Mouse (Mus musculus) left cerebral cortex, postnatal 4 days (tissue): Measurements from ENCODE around the gene Ghr. TPM values are rescaled to one million over a fixed set of nuclear protein-coding genes. Genes with fewer than 3 reads are reported as not detected.

ENCODE experiments used
- DNase-seq: peaks from one replicate; pipeline ENCODE4 v3.0.0-alpha.2; 2022
- intact Hi-C: fragments of 180-260 bp; cut with DNase I; formaldehyde crosslinking; loops from one replicate; pipeline ENCODE4 v1.15.1; 2025
- total RNA-seq, 2 experiments: library from RNA; stranded (reverse); gene quantifications; 2 replicates each; pipeline ENCODE4 v1.2.3; 2021

Gene Ghr
- total RNA-seq, 2 experiments from 2014 or later: 10.3 to 10.4 TPM

GRCm38 (mm10) chr15:3452080-3452752 is 131.1 kb downstream of the Ghr start:
- no peak for DNase-seq
- intact Hi-C loops: no loop called here

GRCm38 (mm10) chr15:3449564-3449963 is 133.7 kb downstream of the Ghr start:
- DNase-seq: no peak
- intact Hi-C loops: no loop called here

GRCm38 (mm10) chr15:3445285-3445909 is 137.9 kb downstream of the Ghr start:
- no peak for DNase-seq
- intact Hi-C loops: no loop called here

GRCm38 (mm10) chr15:3444448-3445020 is 138.8 kb downstream of the Ghr start:
- intact Hi-C loops: no loop called here
- no peak for DNase-seq

DNA sequence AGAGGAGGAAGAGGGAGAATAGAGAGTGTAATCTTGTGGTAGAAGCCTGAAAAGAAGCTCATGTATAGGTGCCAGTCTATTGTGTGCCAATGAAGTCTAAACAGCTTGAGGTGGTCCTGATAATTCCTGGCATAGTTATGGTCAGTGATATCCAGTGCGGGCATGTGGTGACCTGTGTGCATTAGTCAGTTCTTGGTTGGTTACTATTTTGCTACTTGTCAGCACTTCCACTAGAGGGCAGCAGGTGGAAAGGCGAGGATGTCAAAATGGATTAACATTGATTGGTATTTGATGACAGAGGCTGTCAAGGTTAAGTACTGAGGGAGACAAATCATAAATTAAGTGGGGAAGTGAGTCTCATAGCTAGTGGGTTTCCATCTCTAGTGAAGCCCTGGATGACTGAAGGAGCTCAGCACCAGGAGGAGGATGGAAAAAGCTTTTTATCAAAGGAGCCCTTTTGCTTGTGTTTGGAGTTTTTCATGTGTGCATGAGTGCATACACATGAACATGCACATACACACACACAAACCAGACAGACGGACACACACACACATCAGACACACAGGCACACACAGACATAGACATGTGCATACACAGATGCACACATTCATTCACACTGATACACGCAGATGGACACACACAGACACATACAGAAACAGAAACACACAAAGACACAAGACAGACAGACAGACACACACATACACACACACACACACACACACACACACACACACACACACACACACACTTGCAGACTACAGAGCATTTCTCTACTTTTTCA is 141.6 kb downstream of the Ghr start:
- intact Hi-C loops: no loop called here
- peak; percentile 25 for DNase-seq

- no peak for DNase-seq
- intact Hi-C loops: no loop called here
Observed at GRCm38 (mm10) chr15:3437381-3437780, 145.9 kb downstream of the Ghr start.

- no peak for DNase-seq
- intact Hi-C loops: no loop called here
Observed at GRCm38 (mm10) chr15:3435637-3436036, 147.7 kb downstream of the Ghr start.

DNA sequence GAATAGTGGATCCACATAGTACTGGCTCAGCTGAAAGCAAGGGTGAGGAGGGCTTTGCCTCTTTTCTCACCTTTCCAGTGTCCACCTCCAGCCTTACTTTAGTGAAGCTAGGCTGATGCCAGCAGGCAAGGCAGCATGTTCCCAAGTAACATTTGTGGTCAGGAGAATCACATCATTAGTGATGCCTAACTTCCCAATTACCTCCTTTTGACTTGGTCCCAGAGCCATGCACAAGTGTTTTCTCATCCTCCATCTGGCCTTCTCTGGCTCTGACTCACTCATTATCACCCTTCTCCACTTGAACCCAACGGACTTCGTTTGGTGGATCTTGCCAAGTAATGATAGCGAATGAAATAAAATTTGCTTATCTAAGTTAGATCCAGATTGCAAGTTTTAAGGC is 148.8 kb downstream of the Ghr start:
- intact Hi-C loops: no loop called here
- peak; percentile 23 for DNase-seq

DNA sequence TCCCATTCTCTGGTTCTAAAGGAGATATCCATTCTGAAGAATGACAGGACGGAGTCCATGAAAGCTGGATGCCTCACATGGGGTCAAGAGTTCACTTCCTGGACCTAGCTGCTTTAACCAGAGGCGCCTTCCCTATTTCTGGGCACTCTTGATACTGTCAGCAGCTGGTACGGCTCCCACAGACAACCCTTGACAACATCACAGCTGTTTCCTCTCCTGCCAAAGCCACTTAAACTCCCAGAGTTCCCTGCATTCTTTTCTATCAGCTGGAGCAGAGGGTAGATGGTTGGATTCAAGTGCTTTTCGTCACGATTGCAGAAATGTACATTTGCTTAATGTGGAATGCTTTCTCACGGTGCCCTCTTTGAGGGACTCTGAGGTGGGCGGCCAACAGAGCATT is 150.0 kb downstream of the Ghr start:
- DNase-seq: no peak
- intact Hi-C loops: no loop called here

- no peak for DNase-seq
- intact Hi-C loops: no loop called here
Observed at GRCm38 (mm10) chr15:3432823-3433222, 150.5 kb downstream of the Ghr start.

- DNase-seq: no peak
- intact Hi-C loops: no loop called here
Observed at GRCm38 (mm10) chr15:3429417-3429816, 153.9 kb downstream of the Ghr start.

DNA sequence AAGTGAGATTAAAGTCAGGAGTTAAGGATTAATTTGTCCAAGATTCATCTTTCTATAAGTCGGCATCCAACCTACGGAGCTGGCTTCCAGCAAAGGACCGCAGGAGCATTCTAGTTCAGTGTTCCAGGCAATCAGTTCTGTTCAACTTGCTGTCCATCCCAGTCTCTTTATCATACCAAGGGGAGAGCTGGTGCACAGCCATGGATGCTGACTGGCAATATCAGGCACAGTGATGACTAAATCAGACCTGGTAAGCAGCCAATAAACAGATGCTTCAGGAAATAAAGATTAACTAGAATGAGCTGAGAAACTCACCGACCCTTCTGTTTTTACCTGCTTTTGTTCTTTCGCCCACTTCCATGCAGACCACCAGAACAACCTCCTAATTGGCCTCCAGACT is 154.3 kb downstream of the Ghr start:
- intact Hi-C loops: no loop called here
- DNase-seq: peak; percentile 14

- intact Hi-C loops: no loop called here
- DNase-seq: no peak
Observed at GRCm38 (mm10) chr15:3426401-3426800, 156.9 kb downstream of the Ghr start.

- intact Hi-C loops: no loop called here
- DNase-seq: peak; percentile 51
Observed at GRCm38 (mm10) chr15:3423177-3423576, 160.1 kb downstream of the Ghr start.

- DNase-seq: no peak
- intact Hi-C loops: no loop called here
Observed at GRCm38 (mm10) chr15:3417699-3418098, 165.6 kb downstream of the Ghr start.

DNA sequence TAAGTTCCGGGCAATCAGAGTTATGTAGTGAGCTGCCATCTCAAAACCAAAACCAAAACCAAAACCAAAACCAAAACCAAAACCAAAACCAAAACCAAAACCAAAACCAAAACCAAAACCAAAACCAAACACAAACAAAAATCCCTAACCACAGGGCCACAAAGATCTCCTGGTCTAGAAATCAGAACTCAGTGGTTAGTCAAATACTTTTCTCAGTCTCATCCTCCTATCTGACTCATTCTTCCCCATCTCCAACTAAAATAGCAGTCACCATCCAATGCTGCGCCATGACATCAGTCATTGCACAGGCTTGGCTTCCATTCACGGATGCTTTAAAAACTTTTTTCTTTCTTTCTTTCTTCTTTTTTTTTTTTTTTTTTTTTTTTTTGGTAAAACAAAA is 170.2 kb downstream of the Ghr start:
- no peak for DNase-seq
- intact Hi-C loops: no loop called here

GRCm38 (mm10) chr15:3408478-3408877 is 174.8 kb downstream of the Ghr start:
- DNase-seq: no peak

DNA sequence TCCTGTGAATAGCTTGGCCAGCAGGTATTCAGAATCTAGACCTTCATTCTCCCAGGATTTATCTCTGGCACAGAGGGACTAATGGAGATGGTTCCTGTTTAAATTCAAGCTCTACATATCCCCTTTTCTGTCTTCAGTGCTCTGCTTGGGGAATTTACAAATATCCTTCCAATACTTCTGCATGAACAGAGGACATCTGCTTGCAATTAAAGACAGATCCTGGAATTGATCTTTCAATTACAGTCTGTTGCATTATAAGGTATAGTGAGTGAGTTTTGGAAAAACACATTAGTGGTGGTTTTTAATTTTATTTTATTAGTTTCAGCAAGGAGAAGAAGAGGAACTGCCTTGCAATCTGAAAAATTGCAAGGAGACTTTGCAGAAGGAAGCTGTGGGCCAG is 184.1 kb downstream of the Ghr start:
- intact Hi-C loops: no loop called here
- DNase-seq: no peak

More at GRCm38 (mm10) chr15:3408478-3408877, 174.8 kb downstream of the Ghr start:
- intact Hi-C loops: no loop called here

GRCm38 (mm10) chr15:3397369-3398100 is 185.8 kb downstream of the Ghr start:
- no peak for DNase-seq
- intact Hi-C loops: no loop called here

- DNase-seq: no peak
- intact Hi-C loops: no loop called here
Observed at GRCm38 (mm10) chr15:3396149-3396548, 187.1 kb downstream of the Ghr start.

- intact Hi-C loops: no loop called here
- DNase-seq: no peak
Observed at GRCm38 (mm10) chr15:3395700-3396099, 187.6 kb downstream of the Ghr start.
